Mouse (Mus musculus) retina, postnatal 7 days (tissue): Measurements from ENCODE around the gene Tssk6.
"Not testable (repeated sequence)": the region's sequence is repeated elsewhere in the genome, so short reads cannot be mapped to it uniquely, and the experiment has no call there.

Experiments used
- DNase-seq: peaks from one replicate; pipeline ENCODE4 v3.0.0-alpha.2; 2012; ENCODE audit warnings: low read depth, low spot score

Gene Tssk6

GRCm38 (mm10) chr8:69918506-69918905, 16.5 kb downstream of the Tssk6 start:
- no peak for DNase-seq

- peak; percentile 81 for DNase-seq
These were observed 17.0 kb downstream of the Tssk6 start for GRCm38 (mm10) chr8:69919010-69919409.

GRCm38 (mm10) chr8:69919876-69920662, 18.1 kb downstream of the Tssk6 start:
- DNase-seq = no peak

GRCm38 (mm10) chr8:69921141-69921540, 19.2 kb downstream of the Tssk6 start:
- DNase-seq = no peak

GRCm38 (mm10) chr8:69923986-69924385, 22.0 kb downstream of the Tssk6 start:
- no peak for DNase-seq

- no peak for DNase-seq
These were observed 24.9 kb downstream of the Tssk6 start for GRCm38 (mm10) chr8:69926901-69927300.

- DNase-seq = no peak
These were observed 31.8 kb downstream of the Tssk6 start for GRCm38 (mm10) chr8:69933811-69934210.

GRCm38 (mm10) chr8:69934582-69934981, 32.6 kb downstream of the Tssk6 start:
- DNase-seq = no peak

GRCm38 (mm10) chr8:69935431-69935830, 33.4 kb downstream of the Tssk6 start:
- no peak for DNase-seq

- peak; percentile 39 for DNase-seq
These were observed 34.2 kb downstream of the Tssk6 start for GRCm38 (mm10) chr8:69936050-69936794.

GRCm38 (mm10) chr8:69937466-69937865, 35.5 kb downstream of the Tssk6 start:
- DNase-seq = no peak

GRCm38 (mm10) chr8:69938245-69938982, 36.4 kb downstream of the Tssk6 start:
- DNase-seq = no peak

GRCm38 (mm10) chr8:69939633-69940032, 37.6 kb downstream of the Tssk6 start:
- DNase-seq = no peak

- no peak for DNase-seq
These were observed 38.4 kb downstream of the Tssk6 start for GRCm38 (mm10) chr8:69940386-69940785.

GRCm38 (mm10) chr8:69942495-69942894, 40.5 kb downstream of the Tssk6 start:
- DNase-seq = not testable (repeated sequence)

- DNase-seq = no peak
These were observed 48.3 kb downstream of the Tssk6 start for GRCm38 (mm10) chr8:69950300-69950699.
